Mouse (Mus musculus): ENCODE data around the gene Krt14. TPM values are rescaled to one million over a fixed set of nuclear protein-coding genes. Genes with fewer than 3 reads are reported as not detected.

The Krt14 gene
- total RNA-seq, 4 experiments from 2014 or later: not detected

- DNase-seq (ENCODE audit: low spot score in 2 of 2): no peak
Observed at GRCm38 (mm10) chr11:100168071-100168470, 39.3 kb downstream of the Krt14 start.

DNA sequence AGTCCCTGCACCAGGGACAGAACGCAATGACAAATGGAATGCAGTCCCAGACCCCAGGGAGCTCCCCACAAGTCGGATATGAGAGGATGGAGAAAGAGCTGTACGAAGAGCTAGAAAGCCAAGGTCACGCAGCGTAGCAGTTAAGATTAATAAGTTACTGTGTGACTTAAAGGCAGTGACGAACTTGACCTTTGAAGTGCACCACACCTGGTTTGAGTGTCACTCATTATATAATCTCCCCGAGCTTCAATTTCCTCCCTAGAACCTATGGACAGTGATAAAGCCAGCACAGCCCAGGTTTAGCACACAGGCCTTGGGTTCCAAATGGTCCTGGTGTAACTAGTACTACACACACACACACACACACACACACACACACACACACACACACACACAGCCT is 43.0 kb downstream of the Krt14 start:
- no peak for DNase-seq (ENCODE audit: low spot score in 2 of 2)

- DNase-seq (ENCODE audit: low spot score in 2 of 2): no peak
Observed at GRCm38 (mm10) chr11:100157908-100158477, 49.4 kb downstream of the Krt14 start.

DNA sequence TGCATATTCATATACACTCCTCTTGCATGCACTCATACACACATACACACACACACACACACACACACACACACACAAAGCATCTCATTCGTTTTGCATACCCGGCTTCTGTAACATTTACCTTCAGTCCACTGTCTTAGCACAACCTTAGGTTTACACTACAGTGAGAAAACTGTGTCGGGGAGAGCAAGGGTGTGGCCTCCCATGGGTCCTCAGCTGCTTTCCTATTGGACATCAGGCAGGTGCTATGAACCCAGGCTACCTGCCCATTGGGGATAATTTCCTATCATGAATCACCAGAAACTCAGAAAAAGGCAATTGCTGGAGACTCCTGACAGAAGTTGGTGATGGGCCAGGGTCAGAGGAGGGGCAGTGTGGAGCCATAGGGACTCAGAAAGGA is 50.0 kb downstream of the Krt14 start:
- DNase-seq (ENCODE audit: low spot score in 2 of 2): no peak

DNA sequence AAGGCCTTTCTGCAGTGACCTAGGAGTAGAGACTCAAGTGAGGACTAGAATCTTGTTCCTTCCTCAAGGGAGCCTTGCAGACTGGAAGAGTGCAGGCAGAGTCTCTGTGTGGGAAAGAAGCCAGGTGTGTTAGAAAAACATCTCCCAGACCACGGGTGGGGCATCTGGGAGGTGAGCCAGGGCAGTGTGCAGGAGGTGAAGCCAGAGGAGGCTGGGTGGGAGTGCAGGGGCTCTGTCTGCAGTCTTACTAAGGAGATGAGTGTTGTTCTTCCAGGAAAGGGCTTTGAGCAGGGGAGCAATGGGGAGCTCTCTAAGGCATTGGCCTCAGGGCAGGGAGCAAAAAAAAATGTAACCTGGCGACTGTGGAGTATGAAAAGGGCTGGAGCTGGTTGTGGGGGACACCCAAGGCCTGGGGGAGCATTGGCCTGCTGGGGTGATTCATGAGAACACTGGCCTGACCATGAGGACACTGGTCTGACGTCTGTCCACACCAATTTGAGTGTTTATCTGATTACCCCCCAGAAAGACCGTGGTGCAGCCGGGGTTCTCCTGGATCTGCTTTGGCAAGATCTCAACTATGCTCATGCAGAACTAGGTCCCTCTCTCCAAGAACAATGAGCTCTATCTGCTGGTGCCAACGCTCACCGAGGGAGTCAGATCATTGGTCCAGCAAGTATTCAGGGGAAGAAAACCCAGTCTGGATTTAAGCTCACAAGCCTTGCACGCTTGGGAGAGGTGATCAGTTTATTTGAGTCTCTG is 51.7 kb downstream of the Krt14 start:
- DNase-seq (ENCODE audit: low spot score in 2 of 2): no peak

Other genes starting within 250 kb of the Krt14 start
- gene Krtap29-1, start 228.5 kb downstream of the Krt14 start, total RNA-seq (2022): not detected
- not detected for gene Krtap16-1, start 221.0 kb downstream of the Krt14 start, total RNA-seq (2022)
- not detected for gene Krtap17-1, start 213.6 kb downstream of the Krt14 start, total RNA-seq (2022)
- not detected for gene Krt33a, start 191.3 kb downstream of the Krt14 start, total RNA-seq (2022)
- not detected for gene Krt33b, start 177.7 kb downstream of the Krt14 start, total RNA-seq (2022)
- not detected for gene Krt34, start 166.0 kb downstream of the Krt14 start, total RNA-seq (2022)
- gene Krt31, start 157.0 kb downstream of the Krt14 start, total RNA-seq (2022): not detected
- not detected for gene Krt32, start 119.3 kb downstream of the Krt14 start, total RNA-seq (2022)
- gene Krt35, start 111.3 kb downstream of the Krt14 start, total RNA-seq (2022): not detected
- not detected for gene Krt36, start 101.9 kb downstream of the Krt14 start, total RNA-seq (2022)
- not detected for gene Krt13, start 86.0 kb downstream of the Krt14 start, total RNA-seq (2022)
- not detected for gene Krt15, start 71.6 kb downstream of the Krt14 start, total RNA-seq (2022)
- 1 to 10 TPM in 1 of 4 experiments, under 1 TPM in 1, not detected in 2; 0.35 to 1.1 TPM for gene Krt19, start 58.9 kb downstream of the Krt14 start, total RNA-seq (2022)
- not detected for gene Krt9, start 14.3 kb downstream of the Krt14 start, total RNA-seq (2022)
- gene Krt16, start 41.4 kb upstream of the Krt14 start, total RNA-seq (2022): not detected
- gene Krt17, start 53.5 kb upstream of the Krt14 start, total RNA-seq (2022): not detected
- gene Krt42, start 62.3 kb upstream of the Krt14 start, total RNA-seq (2022): not detected
- 1,000 to 10,000 TPM; 1,612 to 1,857 (median 1,692) TPM for gene Eif1, start 112.3 kb upstream of the Krt14 start, total RNA-seq (2022)
- gene Gast, start 126.9 kb upstream of the Krt14 start, total RNA-seq (2022): not detected
- under 1 TPM in 2 of 4 experiments, not detected in 2; 0.16 TPM for gene Hap1, start 148.6 kb upstream of the Krt14 start, total RNA-seq (2022)
- 10 to 100 TPM; 52.8 to 86.6 (median 56.6) TPM for gene Jup, start 190.2 kb upstream of the Krt14 start, total RNA-seq (2022)
- 1 to 10 TPM; 1.5 to 3.5 (median 2.3) TPM for gene P3h4, start 207.3 kb upstream of the Krt14 start, total RNA-seq (2022)
- gene Fkbp10, start 208.1 kb upstream of the Krt14 start, total RNA-seq (2022): 1 to 10 TPM; 1.1 to 3.3 (median 2.9) TPM
- 1 to 10 TPM; 6.2 to 8.4 (median 7.7) TPM for gene Nt5c3b, start 234.3 kb upstream of the Krt14 start, total RNA-seq (2022)
- under 1 TPM; 0.13 to 0.39 (median 0.33) TPM for gene Klhl10, start 234.4 kb upstream of the Krt14 start, total RNA-seq (2022)